Mouse (Mus musculus): ENCODE measurements at regions not wholly inside any gene's neighbourhood (a gene's known extent, or its start where the extent isn't known, plus 50 kb on each side); places are given as distances from the start of the nearest gene placed in this dataset.
A peak's percentile ranks its signal among the peaks of the same experiment; 100 is the strongest.

DNA sequence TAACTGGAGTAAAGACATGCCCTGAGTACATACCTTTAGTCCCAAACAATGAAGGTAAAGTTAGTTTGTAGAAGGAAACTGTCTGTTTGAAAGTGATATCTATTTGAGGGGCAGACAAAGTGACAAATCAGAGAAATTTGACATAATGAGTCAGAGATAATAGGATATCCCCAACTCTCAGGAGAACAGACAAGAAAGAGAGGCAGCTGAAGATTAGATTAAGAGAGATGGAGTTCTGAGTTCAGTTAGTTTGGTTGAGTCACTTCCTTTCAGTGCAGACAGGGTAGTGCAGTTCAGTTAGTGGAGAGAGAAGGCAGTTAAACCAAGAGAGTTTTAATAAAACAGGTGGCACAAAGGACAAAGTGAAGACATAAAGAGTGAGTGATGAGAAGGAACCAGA is 477.4 kb upstream of the Diaph2 start:
- no peak for DNase-seq (ENCODE audit: extremely low read depth, low read depth)

DNA sequence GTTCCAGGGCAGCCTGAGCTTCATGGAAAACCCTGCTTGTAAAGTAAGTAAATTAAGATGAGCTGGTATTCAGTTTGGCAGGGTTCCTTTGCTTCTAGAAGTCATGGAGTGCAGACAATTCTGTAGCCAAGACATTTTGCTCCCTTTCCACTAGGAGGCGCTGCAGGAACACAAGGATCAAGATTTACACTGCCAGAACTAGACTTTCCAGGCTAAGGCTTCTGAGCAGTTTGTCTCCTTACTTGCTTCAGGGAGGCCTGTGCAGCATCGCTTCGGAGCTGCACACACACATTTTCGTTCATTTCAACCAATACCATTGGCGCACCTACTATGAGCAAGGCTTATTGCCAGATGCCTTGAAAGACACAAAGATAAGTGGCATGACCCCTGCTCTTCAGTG is 445.6 kb upstream of the Diaph2 start:
- DNase-seq (ENCODE audit: extremely low read depth, low read depth) = peak; percentile 14

DNA sequence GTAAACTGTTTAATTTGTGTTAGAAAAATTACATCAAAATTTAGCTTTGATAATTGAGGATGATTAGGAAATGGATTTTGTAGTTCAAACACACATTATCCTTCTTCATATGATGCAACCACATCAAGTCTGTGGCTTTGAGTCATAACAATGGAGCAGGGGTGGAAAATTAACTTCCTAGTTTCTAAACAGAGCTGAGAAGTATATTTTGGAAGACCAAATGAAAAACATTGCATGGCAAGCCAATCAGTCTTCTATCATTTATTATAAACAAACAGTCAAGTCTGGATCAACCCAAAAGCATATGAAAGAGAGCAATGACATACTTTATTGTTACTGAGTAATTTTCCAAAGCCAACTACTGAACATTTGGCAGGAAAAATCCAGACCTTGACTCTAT is 440.2 kb upstream of the Diaph2 start:
- DNase-seq (ENCODE audit: extremely low read depth, low read depth) = no peak

DNA sequence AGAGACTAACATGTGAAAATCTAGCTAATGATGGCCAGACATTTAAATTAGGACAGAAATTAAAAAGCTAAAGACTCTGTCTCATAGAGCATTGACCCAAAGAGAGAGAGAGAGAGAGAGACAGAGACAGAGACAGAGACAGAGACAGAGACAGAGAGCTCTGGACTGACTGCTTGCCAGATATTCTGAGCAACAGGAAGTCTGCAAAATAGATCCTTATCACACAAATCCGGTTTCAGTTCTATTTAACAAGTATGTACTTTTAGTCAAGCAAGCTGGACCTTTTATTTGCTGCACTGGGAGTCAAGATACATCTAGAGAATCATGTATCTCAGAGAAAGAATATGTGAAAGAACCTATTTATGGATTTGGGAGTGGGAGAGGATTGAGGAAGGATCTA is 420.1 kb upstream of the Diaph2 start:
- DNase-seq (ENCODE audit: extremely low read depth, low read depth) = no peak

DNA sequence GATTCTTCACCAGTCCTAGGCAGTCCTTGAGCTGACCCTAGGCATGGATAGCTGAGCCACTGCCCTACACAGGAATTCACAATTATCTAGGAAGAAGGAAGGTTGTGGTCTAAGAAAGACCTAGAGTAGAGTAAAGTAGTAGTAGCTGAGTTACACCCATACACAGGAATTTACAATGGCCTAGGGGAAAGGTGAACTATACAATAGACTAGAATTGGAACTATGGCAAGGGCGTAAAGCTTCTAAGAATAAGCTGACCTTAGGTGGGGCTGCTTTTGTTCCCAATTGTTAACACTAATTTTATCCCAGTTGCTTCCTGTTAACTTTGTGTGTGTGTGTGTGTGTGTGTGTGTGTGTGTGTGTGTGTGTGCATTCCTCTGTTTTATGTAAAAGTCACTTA is 416.7 kb upstream of the Diaph2 start:
- DNase-seq (ENCODE audit: extremely low read depth, low read depth) = no peak

Measured in MEL-GATA-1-ER (cell line).